Mouse (Mus musculus) bone marrow macrophage, adult 2 months (primary cell): ENCODE results near the gene Map3k9.

Experiments used
- CTCF ChIP-seq: IDR thresholded peaks from 2 replicates; pipeline ENCODE4 v1.5.1; 2012; ENCODE audit warnings: low read depth, mild to moderate bottlenecking, low read length, moderate library complexity
- POLR2A ChIP-seq: IDR thresholded peaks from 2 replicates; pipeline ENCODE4 v1.6.1; 2012; ENCODE audit warnings: mild to moderate bottlenecking, low read depth, low read length, borderline replicate concordance

- TF ChIP-seq CTCF (no peak), POLR2A (no peak)
These were observed 34.5 kb downstream of the Map3k9 start for GRCm38 (mm10) chr12:81746400-81747024.
